In the genomic region with DNA sequence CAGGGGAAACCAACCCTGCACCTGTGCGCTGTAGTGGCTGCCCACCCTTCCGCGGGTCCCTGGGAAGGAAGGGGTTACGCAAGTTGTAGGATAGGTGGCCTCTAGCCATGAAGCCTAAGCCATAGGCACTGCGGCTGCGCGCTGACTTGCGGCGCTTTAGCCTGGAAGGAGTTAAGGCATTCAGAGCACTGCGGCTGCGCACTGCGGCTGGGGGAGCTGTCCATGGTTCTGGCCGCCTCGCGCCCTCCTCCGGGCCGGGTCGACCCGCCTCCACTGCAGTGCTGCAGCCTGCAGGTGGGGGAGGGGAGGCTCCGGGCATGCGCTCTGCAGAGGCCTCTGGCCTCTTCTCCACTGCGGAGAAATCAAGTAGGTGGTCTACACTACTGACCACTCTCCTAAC, we compare ENCODE assay signal across 8 mouse cellular contexts. TPM values are rescaled to one million over a fixed set of nuclear protein-coding genes. Genes with fewer than 3 reads are reported as not detected.
DNase-seq lines count a peak whose midpoint lies in the region; ATAC-seq lines count a peak whose summit lies in the region.

No protein-coding gene starts in this region.

- H3K9ac ChIP-seq in hindbrain, embryonic 14.5 days = peak overlapping the region; percentile 66

- H3K4me1 ChIP-seq in hindbrain, embryonic 14.5 days (replicated peaks; ENCODE audit: control insufficient read depth, insufficient read depth, low read length) = peaks cover 40% of the 10 kb centered on the region

- peak overlapping the region; percentile 63 for H3K4me3 ChIP-seq in hindbrain, embryonic 14.5 days (replicated peaks; ENCODE audit: low read length)

- peaks cover 19% of the 10 kb centered on the region for H3K27me3 ChIP-seq in hindbrain, embryonic 14.5 days (ENCODE audit: control insufficient read depth, insufficient read depth, low read length)

- H3K36me3 ChIP-seq in hindbrain, embryonic 14.5 days (replicated peaks; ENCODE audit: control insufficient read depth, insufficient read depth) = peaks cover 8% of the 10 kb centered on the region; the same call in 1 of the 2 replicates

- H3K4me2 ChIP-seq in hindbrain, embryonic 14.5 days (replicated peaks) = peak overlapping the region; percentile 87

- H3K27ac ChIP-seq in hindbrain, embryonic 14.5 days = peak overlapping the region; percentile 85

- DNase-seq in NIH3T3 (ENCODE audit: low read depth) = peak; percentile 31
- peak; percentile 99 for DNase-seq in cerebellum, postnatal 14 days
- DNase-seq in frontal cortex, postnatal 36 days (ENCODE audit: low spot score in 2 of 2) = peak; percentile 87 to 91
- DNase-seq in hindbrain, embryonic 14.5 days (ENCODE audit: low spot score) = peak; percentile 95
- peak; percentile 89 to 90 for DNase-seq in layer of hippocampus, postnatal 25 days (ENCODE audit: extremely low spot score in 1 of 2, low spot score in 1 of 2)
- peak; percentile 68 for DNase-seq in lung, postnatal 25 days (ENCODE audit: low spot score)
- DNase-seq in retina, embryonic 14.5 days (ENCODE audit: low spot score) = peak; percentile 95
- peak; percentile 67 to 68 for DNase-seq in thymus, postnatal 36 days

- ATAC-seq in hindbrain, embryonic 14.5 days (ENCODE audit: low FRiP score) = peak; percentile 54

- no peaks in the 10 kb centered on the region for H3K9me3 ChIP-seq in hindbrain, embryonic 14.5 days (ENCODE audit: control insufficient read depth, low read length)

- 1% methylated on average over 21 of the region's 22 CpGs for WGBS in hindbrain, embryonic 14.5 days

RNA-seq across cellular contexts. Expression of a gene that starts 3.3 kb away (rescaled TPM):
- polyA plus RNA-seq in hindbrain, embryonic 14.5 days (2014; fragmentation: Nextera tagmentation; extraction: Ambion mirVana) = 7.2 and 8.6 TPM in 2 replicates
- 100 to 1,000 TPM; 167 to 190 TPM for total RNA-seq in layer of hippocampus, postnatal 25 days (2021)

RNA-seq across cellular contexts. Expression of a gene that starts 21.6 kb away (rescaled TPM):
- polyA plus RNA-seq in hindbrain, embryonic 14.5 days (2014; fragmentation: Nextera tagmentation; extraction: Ambion mirVana) = 0.81 and 1.0 TPM in 2 replicates
- total RNA-seq in layer of hippocampus, postnatal 25 days (2021) = not detected

RNA-seq across cellular contexts. Expression of a gene that starts 40.0 kb away (rescaled TPM):
- polyA plus RNA-seq in hindbrain, embryonic 14.5 days (2014; fragmentation: Nextera tagmentation; extraction: Ambion mirVana) = 50.7 and 53.6 TPM in 2 replicates
- total RNA-seq in layer of hippocampus, postnatal 25 days (2021) = 10 to 100 TPM; 60.6 to 66.3 TPM

RNA-seq across cellular contexts. Expression of a gene that starts 45.1 kb away (rescaled TPM):
- 14.0 and 17.9 TPM in 2 replicates for polyA plus RNA-seq in hindbrain, embryonic 14.5 days (2014; fragmentation: Nextera tagmentation; extraction: Ambion mirVana)
- 1 to 10 TPM; 7.3 to 8.9 TPM for total RNA-seq in layer of hippocampus, postnatal 25 days (2021)

Comparison
In these comparisons a context has a peak if more than half of its experiments do, and no peak if none do; other contexts are left out.
1. Peak in every context shown above with its lines: DNase-seq, ATAC-seq, H3K4me3 ChIP-seq and H3K27ac ChIP-seq.
2. DNase-seq: peak in every context shown above with its lines; median percentile 99 in cerebellum, postnatal 14 days; 95 in hindbrain, embryonic 14.5 days; 95 in retina, embryonic 14.5 days; 90 in layer of hippocampus, postnatal 25 days; 89 in frontal cortex, postnatal 36 days; 68 in lung, postnatal 25 days; 68 in thymus, postnatal 36 days; 31 in NIH3T3.